Mouse (Mus musculus) neural tube, embryonic 14.5 days (tissue): Measurements from ENCODE around the gene Zfp637. TPM values are rescaled to one million over a fixed set of nuclear protein-coding genes. Genes with fewer than 3 reads are reported as not detected.

Experiments used
- ATAC-seq: fragments of 200-750 bp; cut with Nextera tagmentation; 2 replicates; pipeline ENCODE4 v1.8.0; 2017; ENCODE audit warnings: low read depth, mild to moderate bottlenecking, moderate TSS enrichment, moderate library complexity
- H3K27ac ChIP-seq: fragments of 300-500 bp; sonication (generic); 2 replicates; pipeline ENCODE4 v1.5.1; 2014; ENCODE audit warnings: low read depth, mild to moderate bottlenecking, control low read depth, low read length, moderate library complexity, mixed read lengths
- H3K27me3 ChIP-seq: fragments of 300-500 bp; sonication (generic); 2 replicates; pipeline ENCODE4 v1.6.1; 2014; ENCODE audit warnings: low read length; ENCODE audit not compliant: control insufficient read depth, insufficient read depth
- H3K36me3 ChIP-seq: fragments of 300-500 bp; sonication (generic); 2 replicates; pipeline ENCODE4 v1.6.1; 2014; ENCODE audit warnings: low read length, mixed read lengths; ENCODE audit not compliant: control insufficient read depth, insufficient read depth
- H3K4me1 ChIP-seq: fragments of 300-500 bp; sonication (generic); 2 replicates; pipeline ENCODE4 v1.6.1; 2014; ENCODE audit warnings: low read length; ENCODE audit not compliant: control insufficient read depth, insufficient read depth
- H3K4me2 ChIP-seq: fragments of 300-500 bp; sonication (generic); 2 replicates; pipeline ENCODE4 v1.6.1; 2014; ENCODE audit warnings: mild to moderate bottlenecking, low read depth, low read length, control low read depth
- H3K4me3 ChIP-seq: fragments of 300-500 bp; sonication (generic); 2 replicates; pipeline ENCODE4 v1.5.1; 2014; ENCODE audit warnings: low read depth, low read length, control low read depth, mixed read lengths
- H3K9ac ChIP-seq: fragments of 300-500 bp; sonication (generic); replicated peaks from 2 replicates; pipeline ENCODE4 v1.6.1; 2014; ENCODE audit warnings: low read depth, mild to moderate bottlenecking, control low read depth, low read length, mixed read lengths
- H3K9me3 ChIP-seq: fragments of 300-500 bp; sonication (generic); 2 replicates; pipeline ENCODE4 v1.6.1; 2016; ENCODE audit warnings: low read length; ENCODE audit not compliant: control insufficient read depth
- WGBS: fragments of 180-500 bp; shearing (Covaris S2); extraction: QIAGEN DNeasy Blood & Tissue Kit; methylation state at CpG from one replicate; pipeline ENCODE4 v1.1.7; 2014; 5-methylcytosine and 5-hydroxymethylcytosine counted together
- polyA plus RNA-seq: library from polyadenylated mRNA; unstranded; fragments of >200 nt; fragmentation: Nextera tagmentation; extraction: Ambion mirVana; gene quantifications from 2 replicates; pipeline ENCODE4 v1.2.1, GENCODE M21; 2014

The Zfp637 gene
- polyA plus RNA-seq, 1 experiment from 2014 or later: 150 TPM

DNA sequence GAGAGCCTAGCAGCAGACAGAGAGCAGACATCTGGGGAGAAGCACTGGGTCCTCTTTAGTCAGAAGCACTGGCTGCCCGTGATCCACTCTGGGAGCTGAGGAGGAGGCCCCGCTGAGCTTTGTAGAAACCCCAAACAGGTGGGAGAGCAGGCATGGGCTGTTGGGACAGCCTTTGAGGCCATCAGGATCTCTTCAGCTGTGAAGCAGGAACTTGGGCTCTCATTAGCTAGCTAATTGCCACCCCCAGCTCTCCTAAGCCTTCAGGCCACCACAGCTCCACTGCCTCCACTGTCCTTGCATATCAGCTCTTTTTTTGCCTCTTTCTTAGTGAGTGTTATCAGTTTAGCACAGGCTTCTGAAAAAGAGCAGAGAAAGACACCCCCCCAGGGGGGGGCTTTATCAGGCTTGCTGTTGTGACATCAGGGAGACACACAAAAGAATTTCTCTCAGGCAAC is 47.7 kb downstream of the Zfp637 start:
- H3K9me3 ChIP-seq: no peaks in the 10 kb centered on the region
- H3K4me2 ChIP-seq: no peak overlapping the region
- no peaks in the 10 kb centered on the region for H3K27me3 ChIP-seq
- 81% methylated on average over 2 of the region's 2 CpGs for WGBS
- H3K4me3 ChIP-seq: no peak overlapping the region
- H3K36me3 ChIP-seq: no peaks in the 10 kb centered on the region
- ATAC-seq: no peak
- no peak overlapping the region for H3K27ac ChIP-seq
- H3K4me1 ChIP-seq: no peaks in the 10 kb centered on the region
- no peak overlapping the region for H3K9ac ChIP-seq

GRCm38 (mm10) chr6:117890257-117890656 is 49.3 kb downstream of the Zfp637 start:
- Histone ChIP-seq H3K36me3 (no peaks in the 10 kb centered on the region), H3K4me1 (no peaks in the 10 kb centered on the region), H3K9me3 (no peaks in the 10 kb centered on the region), H3K9ac (no peak overlapping the region), H3K27me3 (no peaks in the 10 kb centered on the region), H3K4me3 (no peak overlapping the region), H3K4me2 (no peak overlapping the region), H3K27ac (no peak overlapping the region)
- ATAC-seq: no peak
- WGBS: 85% methylated on average over 6 of the region's 6 CpGs

DNA sequence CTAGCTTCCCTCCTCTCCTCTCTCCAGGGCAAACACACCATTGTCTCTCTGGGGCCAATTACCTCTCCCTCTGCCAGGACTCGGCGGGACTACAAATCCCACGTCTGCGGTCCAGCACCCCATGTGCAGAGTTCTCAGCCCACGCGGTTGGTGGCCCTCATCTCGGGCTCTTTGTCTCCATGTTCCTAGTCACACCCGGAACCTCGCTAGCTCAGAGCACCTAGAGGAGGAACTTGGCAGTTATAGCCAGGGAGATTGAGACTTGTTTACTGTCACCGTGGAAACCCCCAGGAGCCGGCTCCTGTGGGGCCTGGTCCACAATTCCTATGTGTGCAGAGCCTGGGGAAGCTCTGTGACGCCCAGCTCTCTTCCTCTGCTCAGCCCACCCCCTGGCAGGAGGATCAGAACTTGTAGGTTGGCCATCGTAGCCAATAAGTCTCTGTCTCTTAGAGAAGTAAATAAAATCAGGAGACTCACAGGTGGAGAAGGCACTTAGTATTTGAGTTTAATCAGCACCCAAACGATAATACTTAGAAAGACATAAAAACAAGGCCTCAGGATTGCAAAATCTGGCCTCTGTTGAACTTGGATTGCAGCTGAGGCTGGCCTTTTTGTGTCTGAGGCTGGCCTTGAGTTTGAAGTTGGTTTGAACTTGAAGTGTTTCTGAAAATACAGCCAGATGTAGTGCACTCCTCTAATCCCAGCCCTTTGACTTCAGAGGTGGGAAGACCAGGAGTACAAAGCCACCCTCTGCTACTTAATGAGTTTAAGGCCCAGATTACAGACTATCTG is 50.6 kb downstream of the Zfp637 start:
- WGBS: 65% methylated on average over 14 of the region's 14 CpGs
- no peak overlapping the region for H3K4me2 ChIP-seq
- H3K4me3 ChIP-seq: no peak overlapping the region
- H3K4me1 ChIP-seq: no peaks in the 10 kb centered on the region
- H3K27me3 ChIP-seq: no peaks in the 10 kb centered on the region
- H3K9ac ChIP-seq: no peak overlapping the region
- H3K36me3 ChIP-seq: no peaks in the 10 kb centered on the region
- no peak overlapping the region for H3K27ac ChIP-seq
- H3K9me3 ChIP-seq: no peaks in the 10 kb centered on the region
- ATAC-seq: no peak

DNA sequence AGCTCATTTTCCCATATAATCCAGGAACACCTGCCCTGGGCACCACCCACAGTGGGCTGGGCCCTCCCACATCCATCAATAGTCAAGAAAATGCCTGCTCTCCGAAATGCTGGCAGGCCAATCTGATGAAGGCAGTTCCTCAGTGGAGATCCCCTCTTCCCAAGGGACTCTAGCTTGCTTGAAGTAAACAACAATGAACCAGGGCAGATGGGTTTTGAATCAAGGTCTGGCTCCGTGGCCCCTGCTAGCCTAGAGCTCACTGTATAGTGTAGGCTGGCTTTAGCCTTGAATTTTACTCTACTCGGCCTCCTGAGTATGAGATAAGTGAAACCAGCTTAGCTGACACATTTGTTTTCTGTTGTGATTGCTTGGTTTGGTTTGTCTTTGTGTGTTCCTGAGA is 51.4 kb downstream of the Zfp637 start:
- Histone ChIP-seq H3K36me3 (no peaks in the 10 kb centered on the region), H3K9me3 (no peaks in the 10 kb centered on the region), H3K4me3 (no peak overlapping the region), H3K27me3 (no peaks in the 10 kb centered on the region), H3K4me2 (no peak overlapping the region), H3K4me1 (no peaks in the 10 kb centered on the region), H3K9ac (no peak overlapping the region), H3K27ac (no peak overlapping the region)
- WGBS: 56% methylated on average over 3 of the region's 3 CpGs
- no peak for ATAC-seq

- Histone ChIP-seq H3K9ac (no peak overlapping the region), H3K9me3 (no peaks in the 10 kb centered on the region), H3K27me3 (no peaks in the 10 kb centered on the region), H3K4me2 (no peak overlapping the region), H3K4me3 (no peak overlapping the region), H3K36me3 (no peaks in the 10 kb centered on the region), H3K27ac (no peak overlapping the region), H3K4me1 (no peaks in the 10 kb centered on the region)
- 95% methylated on average over 2 of the region's 2 CpGs for WGBS
- ATAC-seq: no peak
Observed at GRCm38 (mm10) chr6:117893435-117893834, 52.5 kb downstream of the Zfp637 start.

Other genes starting within 250 kb of the Zfp637 start
- gene Zfp239, start 20.9 kb downstream of the Zfp637 start, polyA plus RNA-seq: 13.3 and 14.9 TPM in 2 replicates
- gene Hnrnpf, start 59.1 kb downstream of the Zfp637 start, polyA plus RNA-seq: 187 and 245 TPM in 2 replicates
- 1.8 and 4.0 TPM in 2 replicates for gene Fxyd4, start 96.5 kb downstream of the Zfp637 start, polyA plus RNA-seq
- 1.4 and 1.6 TPM in 2 replicates for gene Rasgef1a, start 170.3 kb downstream of the Zfp637 start, polyA plus RNA-seq